In genomic region chr6:134564539-134564938, GRCm38 (mm10) we compare ENCODE assay signal across 10 mouse cellular contexts. TPM values are rescaled to one million over a fixed set of nuclear protein-coding genes. Genes with fewer than 3 reads are reported as not detected.
A peak's percentile ranks its signal among the peaks of the same experiment; 100 is the strongest.
DNase-seq lines count a peak whose midpoint lies in the region; ATAC-seq lines count a peak whose summit lies in the region.
"Had no signal": no experiment of that assay in that cellular context is flagged by ENCODE, and none has a peak within 500 bp of the region (broad histone marks: within the 10 kb centered on the region; RNA-seq: fewer than 3 reads in every experiment).

No protein-coding gene starts in this region.

- H3K27ac ChIP-seq in heart, embryonic 14.5 days (replicated peaks in 1 of 2; ENCODE audit: control insufficient read depth in 1 of 2, insufficient read depth in 1 of 2, low read depth in 2 of 2, low read length in 2 of 2): no peak overlapping the region
- H3K27ac ChIP-seq in embryonic facial prominence, embryonic 15.5 days (replicated peaks): no peak overlapping the region
- no peak overlapping the region for H3K27ac ChIP-seq in kidney, embryonic 16.5 days (ENCODE audit: low read length)
- no peak overlapping the region for H3K27ac ChIP-seq in midbrain, embryonic 15.5 days

- H3K9me3 ChIP-seq in heart, embryonic 14.5 days (ENCODE audit: control insufficient read depth, low read length): no peaks in the 10 kb centered on the region
- no peaks in the 10 kb centered on the region for H3K9me3 ChIP-seq in embryonic facial prominence, embryonic 15.5 days (replicated peaks)
- H3K9me3 ChIP-seq in kidney, embryonic 16.5 days (ENCODE audit: low read length): no peaks in the 10 kb centered on the region
- H3K9me3 ChIP-seq in midbrain, embryonic 15.5 days: no peaks in the 10 kb centered on the region

- ATAC-seq in heart, embryonic 14.5 days (ENCODE audit: insufficient number of reproducible peaks, insufficient read depth, low FRiP score, low read depth): no peak
- no peak for ATAC-seq in embryonic facial prominence, embryonic 15.5 days (ENCODE audit: insufficient number of reproducible peaks, low FRiP score, low TSS enrichment, low read depth)
- ATAC-seq in kidney, embryonic 16.5 days (ENCODE audit: low FRiP score, low TSS enrichment): no peak
- ATAC-seq in midbrain, embryonic 15.5 days (replicated peaks): no peak
- no peak for ATAC-seq in granulocyte monocyte progenitor cell, adult 5-6 weeks (replicated peaks; ENCODE audit: poor library complexity, severe bottlenecking)
- ATAC-seq: activated CD4-positive, CD25-positive, alpha-beta regulatory T cell, adult 4 months had no signal

- H3K9ac ChIP-seq in heart, embryonic 14.5 days (ENCODE audit: low read length): no peak overlapping the region
- H3K9ac ChIP-seq in embryonic facial prominence, embryonic 15.5 days: no peak overlapping the region
- no peak overlapping the region for H3K9ac ChIP-seq in kidney, embryonic 16.5 days (replicated peaks; ENCODE audit: low read length)
- no peak overlapping the region for H3K9ac ChIP-seq in midbrain, embryonic 15.5 days

- no peaks in the 10 kb centered on the region for H3K27me3 ChIP-seq in heart, embryonic 14.5 days (ENCODE audit: control insufficient read depth, insufficient read depth, low read length)
- H3K27me3 ChIP-seq in embryonic facial prominence, embryonic 15.5 days: no peaks in the 10 kb centered on the region
- no peaks in the 10 kb centered on the region for H3K27me3 ChIP-seq in kidney, embryonic 16.5 days (ENCODE audit: insufficient read depth, low read length)
- no peaks in the 10 kb centered on the region for H3K27me3 ChIP-seq in midbrain, embryonic 15.5 days (replicated peaks)

- intact Hi-C loops in heart, postnatal 36 days (cut with DNase I): no loop called here

- peak overlapping the region; percentile 94 for H3K4me2 ChIP-seq in heart, embryonic 14.5 days (ENCODE audit: low read length)
- peak overlapping the region; percentile 59 for H3K4me2 ChIP-seq in embryonic facial prominence, embryonic 15.5 days (replicated peaks)
- H3K4me2 ChIP-seq in kidney, embryonic 16.5 days (replicated peaks; ENCODE audit: low read depth, low read length): peak overlapping the region; percentile 65
- H3K4me2 ChIP-seq in midbrain, embryonic 15.5 days: peak overlapping the region; percentile 81

- peaks cover 4 to 21% of the 10 kb centered on the region in 2 experiments; a peak in 3 of 4 replicates for H3K4me1 ChIP-seq in heart, embryonic 14.5 days (ENCODE audit: control insufficient read depth in 2 of 2, insufficient read depth in 2 of 2, low read length in 2 of 2)
- H3K4me1 ChIP-seq in embryonic facial prominence, embryonic 15.5 days: peaks cover 20% of the 10 kb centered on the region
- peaks cover 27% of the 10 kb centered on the region for H3K4me1 ChIP-seq in kidney, embryonic 16.5 days (ENCODE audit: insufficient read depth, low read length)
- peaks cover 20% of the 10 kb centered on the region for H3K4me1 ChIP-seq in midbrain, embryonic 15.5 days

- 57% methylated on average over 2 of the region's 2 CpGs for WGBS in heart, embryonic 14.5 days
- 52% methylated on average over 2 of the region's 2 CpGs for whole genome bisulfite sequencing in embryonic facial prominence, embryonic 15.5 days
- 6% methylated on average over 2 of the region's 2 CpGs for WGBS in kidney, embryonic 16.5 days
- WGBS in midbrain, embryonic 15.5 days: 75% methylated on average over 2 of the region's 2 CpGs

- no peak for DNase-seq in heart, postnatal 36 days
- no peak for DNase-seq in urinary bladder, adult 18-20 months (ENCODE audit: low spot score in 2 of 2)
- DNase-seq in right cerebral cortex, postnatal 25 days: no peak
- DNase-seq: embryo, embryonic 11 days had no signal

- H3K36me3 ChIP-seq in heart, embryonic 14.5 days (ENCODE audit: control insufficient read depth, insufficient read depth, low read length): no peaks in the 10 kb centered on the region
- H3K36me3 ChIP-seq in embryonic facial prominence, embryonic 15.5 days: no peaks in the 10 kb centered on the region
- H3K36me3 ChIP-seq in kidney, embryonic 16.5 days (ENCODE audit: insufficient read depth, low read length): no peaks in the 10 kb centered on the region
- no peaks in the 10 kb centered on the region for H3K36me3 ChIP-seq in midbrain, embryonic 15.5 days (replicated peaks)

- peak overlapping the region in 1 of 2 experiments; percentile 96; a peak in 1 of 4 replicates for H3K4me3 ChIP-seq in heart, embryonic 14.5 days (ENCODE audit: control insufficient read depth in 1 of 2, insufficient read depth in 1 of 2, low read depth in 1 of 2, low read length in 2 of 2)
- H3K4me3 ChIP-seq in embryonic facial prominence, embryonic 15.5 days (replicated peaks): peak overlapping the region; percentile 89
- peak overlapping the region; percentile 41 for H3K4me3 ChIP-seq in kidney, embryonic 16.5 days (ENCODE audit: low read length)
- 0 out of 2 replicates have a peak overlapping the region, but pooled peaks have one; percentile 81 for H3K4me3 ChIP-seq in midbrain, embryonic 15.5 days

RNA-seq across cellular contexts. Expression of gene Lrp6, which starts 2.2 kb away (rescaled TPM):
- polyA plus RNA-seq in heart, embryonic 14.5 days (2014; fragmentation: Nextera tagmentation; extraction: Ambion mirVana): 23.0 and 26.4 TPM in 2 replicates
- 10 to 100 TPM; 52.1 to 57.6 TPM for total RNA-seq in heart, postnatal 36 days (2021)
- 31.1 and 32.6 TPM in 2 replicates for polyA plus RNA-seq in embryonic facial prominence, embryonic 15.5 days (2015; fragmentation: Nextera tagmentation; extraction: Ambion mirVana)
- 34.6 and 37.4 TPM in 2 replicates for polyA plus RNA-seq in kidney, embryonic 16.5 days (2015; fragmentation: Nextera tagmentation; extraction: Ambion mirVana)
- 18.8 and 19.5 TPM in 2 replicates for polyA plus RNA-seq in midbrain, embryonic 15.5 days (2015; fragmentation: Nextera tagmentation; extraction: Ambion mirVana)
- 17.2 and 22.6 TPM in 2 replicates for total RNA-seq in granulocyte monocyte progenitor cell, adult 5-6 weeks (2014; fragmentation: Nextera tagmentation)
- 31.3 and 36.1 TPM in 2 replicates for total RNA-seq in granulocyte monocyte progenitor cell, adult 5-6 weeks (2017)
